Mouse (Mus musculus) intestine, postnatal 0 days (tissue): ENCODE measurements around the gene R3hdm1. TPM values are rescaled to one million over a fixed set of nuclear protein-coding genes. Genes with fewer than 3 reads are reported as not detected.

Experiments used
- ATAC-seq: fragments of 200-750 bp; cut with Nextera tagmentation; 2 replicates; pipeline ENCODE4 v1.8.0; 2017; ENCODE audit warnings: mild to moderate bottlenecking, moderate TSS enrichment, moderate library complexity
- H3K27ac ChIP-seq: fragments of 300-500 bp; sonication (generic); 2 replicates; pipeline ENCODE4 v1.5.1; 2014; ENCODE audit warnings: mild to moderate bottlenecking, low read depth, low read length, moderate library complexity
- H3K27me3 ChIP-seq: fragments of 300-500 bp; sonication (generic); replicated peaks from 2 replicates; pipeline ENCODE4 v1.6.1; 2014; ENCODE audit warnings: low read length, mixed read lengths; ENCODE audit not compliant: control insufficient read depth, insufficient read depth
- H3K36me3 ChIP-seq: fragments of 300-500 bp; sonication (generic); 2 replicates; pipeline ENCODE4 v1.6.1; 2014; ENCODE audit warnings: mild to moderate bottlenecking, moderate library complexity; ENCODE audit not compliant: control insufficient read depth, insufficient read depth
- H3K4me1 ChIP-seq: fragments of 300-500 bp; sonication (generic); replicated peaks from 2 replicates; pipeline ENCODE4 v1.6.1; 2014; ENCODE audit warnings: antibody characterized with exemption, low read length, mixed read lengths; ENCODE audit not compliant: control insufficient read depth, insufficient read depth
- H3K4me2 ChIP-seq: fragments of 300-500 bp; sonication (generic); replicated peaks from 2 replicates; pipeline ENCODE4 v1.6.1; 2014; ENCODE audit warnings: low read depth, mild to moderate bottlenecking, moderate library complexity
- H3K4me3 ChIP-seq: fragments of 300-500 bp; sonication (generic); 2 replicates; pipeline ENCODE4 v1.5.1; 2014; ENCODE audit warnings: low read depth, low read length
- H3K9ac ChIP-seq: fragments of 300-500 bp; sonication (generic); 2 replicates; pipeline ENCODE4 v1.6.1; 2014; ENCODE audit warnings: mild to moderate bottlenecking, low read depth, low read length
- H3K9me3 ChIP-seq: fragments of 300-500 bp; sonication (generic); 2 replicates; pipeline ENCODE4 v1.6.1; 2016; ENCODE audit warnings: mixed run types; ENCODE audit not compliant: control insufficient read depth
- CTCF ChIP-seq: sonication (generic); IDR thresholded peaks from 2 replicates; pipeline ENCODE4 v1.5.1; 2016; ENCODE audit warnings: low read depth, mild to moderate bottlenecking, control low read depth, antibody characterized with exemption, moderate library complexity
- WGBS: fragments of 180-500 bp; shearing (Covaris S2); extraction: QIAGEN DNeasy Blood & Tissue Kit; methylation state at CpG from one replicate; pipeline ENCODE4 v1.1.7; 2014; 5-methylcytosine and 5-hydroxymethylcytosine counted together
- polyA plus RNA-seq: library from polyadenylated mRNA; unstranded; fragments of >200 nt; fragmentation: Nextera tagmentation; extraction: Ambion mirVana; gene quantifications from 2 replicates; pipeline ENCODE4 v1.2.1, GENCODE M21; 2015

The R3hdm1 gene
- polyA plus RNA-seq, 1 experiment from 2014 or later = 28.4 TPM

- TF ChIP-seq CTCF = no peak
- 94% methylated on average over 1 of the region's 1 CpGs for WGBS
- no peak for ATAC-seq
- Histone ChIP-seq H3K9me3 (no peaks in the 10 kb centered on the region), H3K4me3 (no peak overlapping the region), H3K36me3 (no peaks in the 10 kb centered on the region), H3K4me2 (no peak overlapping the region), H3K4me1 (no peaks in the 10 kb centered on the region), H3K9ac (no peak overlapping the region), H3K27ac (no peak overlapping the region), H3K27me3 (no peaks in the 10 kb centered on the region)
These were observed 24.5 kb upstream of the R3hdm1 start for GRCm38 (mm10) chr1:128078646-128079045.

GRCm38 (mm10) chr1:128080936-128081696 is 22.0 kb upstream of the R3hdm1 start:
- 70% methylated on average over 5 of the region's 5 CpGs for WGBS

GRCm38 (mm10) chr1:128081873-128082272 is 21.2 kb upstream of the R3hdm1 start:
- Histone ChIP-seq H3K27ac (no peak overlapping the region), H3K4me2 (no peak overlapping the region), H3K4me1 (no peaks in the 10 kb centered on the region), H3K9ac (no peak overlapping the region), H3K9me3 (no peaks in the 10 kb centered on the region), H3K4me3 (no peak overlapping the region), H3K27me3 (no peaks in the 10 kb centered on the region), H3K36me3 (no peaks in the 10 kb centered on the region)
- no peak for ATAC-seq
- WGBS = 54% methylated on average over 7 of the region's 7 CpGs
- TF ChIP-seq CTCF = no peak

More at GRCm38 (mm10) chr1:128080936-128081696, 22.0 kb upstream of the R3hdm1 start:
- H3K36me3 ChIP-seq = no peaks in the 10 kb centered on the region
- H3K27ac ChIP-seq = no peak overlapping the region
- no peaks in the 10 kb centered on the region for H3K9me3 ChIP-seq
- TF ChIP-seq CTCF = no peak
- H3K9ac ChIP-seq = no peak overlapping the region
- H3K4me2 ChIP-seq = no peak overlapping the region
- no peak overlapping the region for H3K4me3 ChIP-seq
- H3K27me3 ChIP-seq = no peaks in the 10 kb centered on the region
- no peak for ATAC-seq
- no peaks in the 10 kb centered on the region for H3K4me1 ChIP-seq

- no peak overlapping the region for H3K4me2 ChIP-seq
- H3K4me1 ChIP-seq = no peaks in the 10 kb centered on the region
- H3K9ac ChIP-seq = no peak overlapping the region
- no peaks in the 10 kb centered on the region for H3K27me3 ChIP-seq
- no peak overlapping the region for H3K4me3 ChIP-seq
- no peaks in the 10 kb centered on the region for H3K36me3 ChIP-seq
- no peak for ATAC-seq
- H3K9me3 ChIP-seq = no peaks in the 10 kb centered on the region
- no peak overlapping the region for H3K27ac ChIP-seq
- 91% methylated on average over 7 of the region's 7 CpGs for WGBS
- TF ChIP-seq CTCF = no peak
These were observed 20.3 kb upstream of the R3hdm1 start for GRCm38 (mm10) chr1:128082800-128083199.

DNA sequence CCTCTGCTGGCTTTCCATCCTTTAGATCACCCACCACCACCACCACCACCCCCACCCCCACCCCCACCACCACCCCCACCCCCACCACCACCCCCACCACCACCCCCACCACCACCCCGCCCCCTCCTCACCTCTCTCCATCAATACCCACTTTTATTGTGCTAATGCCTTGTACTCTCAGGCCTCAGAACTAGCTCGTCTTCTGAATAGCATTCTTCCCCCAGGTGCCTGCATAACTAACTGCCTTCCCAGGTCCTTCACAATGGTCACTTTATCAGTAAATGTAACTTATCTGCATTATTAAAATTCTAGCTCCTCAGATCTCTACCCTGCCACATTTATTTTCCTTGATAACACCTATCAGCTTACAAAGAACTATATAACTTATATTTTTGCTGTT is 8.4 kb upstream of the R3hdm1 start:
- no peak for TF ChIP-seq CTCF
- H3K4me1 ChIP-seq = no peaks in the 10 kb centered on the region
- no peak overlapping the region for H3K27ac ChIP-seq
- 78% methylated on average over 2 of the region's 2 CpGs for WGBS
- H3K9ac ChIP-seq = no peak overlapping the region
- no peak overlapping the region for H3K4me2 ChIP-seq
- H3K4me3 ChIP-seq = no peak overlapping the region
- no peak for ATAC-seq
- H3K27me3 ChIP-seq = no peaks in the 10 kb centered on the region
- H3K9me3 ChIP-seq = no peaks in the 10 kb centered on the region
- H3K36me3 ChIP-seq = no peaks in the 10 kb centered on the region; the same call in 1 of the 2 replicates

DNA sequence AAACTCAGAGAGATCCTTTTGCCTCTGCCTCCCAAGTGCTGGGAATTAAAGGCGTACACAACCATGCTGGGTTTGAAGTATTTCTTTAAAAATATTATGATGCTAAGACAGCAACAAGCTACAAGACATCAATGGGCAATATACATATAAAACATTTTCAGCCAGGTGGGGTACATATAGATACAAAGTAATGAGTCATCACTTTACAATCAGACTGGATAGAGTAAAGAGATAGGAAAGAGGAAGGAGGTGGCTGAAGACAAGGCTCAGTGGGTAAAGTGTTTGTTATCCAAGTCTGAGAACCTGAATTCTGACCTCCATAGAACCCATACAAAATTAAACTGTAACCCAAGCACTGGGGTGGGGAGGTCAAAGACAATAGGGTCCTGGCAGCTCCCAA is 4.8 kb upstream of the R3hdm1 start:
- no peaks in the 10 kb centered on the region for H3K36me3 ChIP-seq
- no peak for TF ChIP-seq CTCF
- H3K4me2 ChIP-seq = no peak overlapping the region
- H3K27me3 ChIP-seq = no peaks in the 10 kb centered on the region
- no peak overlapping the region for H3K27ac ChIP-seq
- H3K9me3 ChIP-seq = no peaks in the 10 kb centered on the region
- H3K4me3 ChIP-seq = no peak overlapping the region
- WGBS = 90% methylated on average over 1 of the region's 1 CpGs
- H3K9ac ChIP-seq = no peak overlapping the region
- ATAC-seq = no peak
- no peaks in the 10 kb centered on the region for H3K4me1 ChIP-seq
